Mouse (Mus musculus) limb, embryonic 14.5 days (tissue): ENCODE data around the gene Acy3. TPM values are rescaled to one million over a fixed set of nuclear protein-coding genes. Genes with fewer than 3 reads are reported as not detected.

Source experiments
- ATAC-seq: fragments of 200-750 bp; cut with Nextera tagmentation; 2 replicates; pipeline ENCODE4 v1.8.0; 2017; ENCODE audit warnings: low read depth, moderate number of reproducible peaks, moderate TSS enrichment; ENCODE audit not compliant: low FRiP score
- DNase-seq: peaks from one replicate; pipeline ENCODE4 v3.0.0-alpha.2; 2015; ENCODE audit warnings: low spot score
- H3K27ac ChIP-seq: fragments of 300-500 bp; sonication (generic); replicated peaks from 2 replicates; pipeline ENCODE4 v1.5.1; 2014; ENCODE audit warnings: low read depth, mild to moderate bottlenecking, low read length, moderate library complexity, mixed read lengths
- H3K27me3 ChIP-seq: fragments of 300-500 bp; sonication (generic); 2 replicates; pipeline ENCODE4 v1.6.1; 2014; ENCODE audit warnings: low read length, mixed read lengths; ENCODE audit not compliant: control insufficient read depth, insufficient read depth
- H3K36me3 ChIP-seq: fragments of 300-500 bp; sonication (generic); 2 replicates; pipeline ENCODE4 v1.6.1; 2014; ENCODE audit warnings: mild to moderate bottlenecking, low read length, moderate library complexity, mixed read lengths; ENCODE audit not compliant: control insufficient read depth, insufficient read depth
- H3K4me1 ChIP-seq: fragments of 300-500 bp; sonication (generic); 2 replicates; pipeline ENCODE4 v1.6.1; 2014; ENCODE audit warnings: antibody characterized with exemption, low read length, mixed read lengths; ENCODE audit not compliant: control insufficient read depth, insufficient read depth
- H3K4me2 ChIP-seq: fragments of 300-500 bp; sonication (generic); replicated peaks from 2 replicates; pipeline ENCODE4 v1.6.1; 2014; ENCODE audit warnings: low read depth, mild to moderate bottlenecking, low read length, moderate library complexity; ENCODE audit not compliant: severe bottlenecking
- H3K4me3 ChIP-seq: fragments of 300-500 bp; sonication (generic); replicated peaks from 2 replicates; pipeline ENCODE4 v1.5.1; 2014; ENCODE audit warnings: low read length
- H3K9ac ChIP-seq: fragments of 300-500 bp; sonication (generic); 2 replicates; pipeline ENCODE4 v1.6.1; 2014; ENCODE audit warnings: mild to moderate bottlenecking, low read depth, low read length, moderate library complexity; ENCODE audit not compliant: severe bottlenecking
- H3K9me3 ChIP-seq: fragments of 300-500 bp; sonication (generic); 2 replicates; pipeline ENCODE4 v1.6.1; 2016; ENCODE audit warnings: low read length; ENCODE audit not compliant: control insufficient read depth
- POLR2A ChIP-seq: fragments of 200-500 bp; IDR thresholded peaks from 2 replicates; pipeline ENCODE4 v1.8.0; 2012; ENCODE audit warnings: inconsistent platforms, mild to moderate bottlenecking, moderate library complexity, borderline replicate concordance; ENCODE audit not compliant: insufficient read depth, insufficient read length; ENCODE audit errors: extremely low read depth
- WGBS: fragments of 180-500 bp; shearing (Covaris S2); extraction: QIAGEN DNeasy Blood & Tissue Kit; methylation state at CpG from one replicate; pipeline ENCODE4 v1.1.7; 2014; 5-methylcytosine and 5-hydroxymethylcytosine counted together
- polyA plus RNA-seq, 2 experiments: library from polyadenylated mRNA; depleted of rRNA in 1 of 2; stranded (reverse) in 1 of 2; unstranded in 1 of 2; fragments of >200 nt; fragmentation: Nextera tagmentation in 1 of 2; extraction: Ambion mirVana in 1 of 2; gene quantifications; 2 replicates each; pipeline versions ENCODE4 v1.2.1 to v1.2.3; 2012 to 2014

Acy3 gene
- polyA plus RNA-seq, 2 experiments: 9.2 to 9.4 TPM

- H3K9me3 ChIP-seq: no peaks in the 10 kb centered on the region
- no peak for TF ChIP-seq POLR2A
- H3K27me3 ChIP-seq: no peaks in the 10 kb centered on the region
- no peak overlapping the region for H3K27ac ChIP-seq
- 34% methylated on average over 18 of the region's 18 CpGs for WGBS
- H3K9ac ChIP-seq: no peak overlapping the region
- H3K4me3 ChIP-seq: no peak overlapping the region
- ATAC-seq: peak; percentile 87
- peak; percentile 92 for DNase-seq
- H3K4me1 ChIP-seq: 0 out of 2 replicates have a peak, but pooled peaks cover 2% of the 10 kb centered on the region
- H3K36me3 ChIP-seq: no peaks in the 10 kb centered on the region
- H3K4me2 ChIP-seq: no peak overlapping the region
Observed at GRCm38 (mm10) chr19:4018743-4019583, 32.6 kb downstream of the Acy3 start.

DNA sequence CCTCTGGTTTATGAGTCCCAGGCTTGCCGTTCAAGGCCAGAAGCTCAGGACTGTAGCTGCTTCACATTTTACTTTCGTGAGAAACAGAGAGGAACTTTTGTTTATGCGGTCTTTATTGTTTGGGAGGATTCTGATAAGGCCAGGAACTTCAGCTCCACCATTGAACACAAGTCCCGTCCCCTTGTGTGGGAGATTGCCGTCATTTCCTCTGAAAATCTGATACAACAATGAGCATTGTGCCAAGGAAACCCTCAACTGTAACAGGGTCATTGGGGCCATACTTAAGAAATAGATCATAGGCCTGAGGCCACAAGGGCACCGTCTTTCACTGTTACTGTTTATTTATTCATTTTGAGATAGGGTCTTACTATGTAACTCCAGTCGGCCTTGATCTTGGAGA lies 36.8 kb downstream of the Acy3 start:
- H3K9ac ChIP-seq: no peak overlapping the region
- H3K4me3 ChIP-seq: no peak overlapping the region
- no peaks in the 10 kb centered on the region for H3K36me3 ChIP-seq
- no peaks in the 10 kb centered on the region for H3K9me3 ChIP-seq
- no peak for TF ChIP-seq POLR2A
- H3K27ac ChIP-seq: no peak overlapping the region
- no peak overlapping the region for H3K4me2 ChIP-seq
- ATAC-seq (no peak), DNase-seq (no peak)
- 0 out of 2 replicates have a peak, but pooled peaks cover 2% of the 10 kb centered on the region for H3K4me1 ChIP-seq
- H3K27me3 ChIP-seq: no peaks in the 10 kb centered on the region
- 70% methylated on average over 7 of the region's 7 CpGs for WGBS

DNA sequence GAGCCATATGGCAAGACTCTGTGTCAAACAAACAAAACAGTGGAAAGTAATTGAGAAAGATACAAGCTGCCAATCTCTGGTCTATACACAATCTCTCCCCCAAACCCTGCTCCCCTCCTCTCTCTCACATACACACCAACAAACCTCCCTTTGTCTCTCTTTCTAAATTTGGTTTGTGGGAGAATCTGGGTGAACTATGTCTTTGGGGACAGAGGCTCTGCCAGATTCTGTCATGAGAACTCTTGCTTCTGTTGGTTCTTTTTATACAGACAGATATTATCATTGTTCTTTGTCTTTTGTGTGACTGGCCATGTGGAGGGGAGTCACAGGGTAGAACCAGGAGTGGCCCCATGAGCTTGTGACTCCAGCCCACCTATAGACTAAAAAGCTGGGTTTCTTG lies 41.2 kb downstream of the Acy3 start:
- no peak for DNase-seq
- Histone ChIP-seq H3K9me3 (no peaks in the 10 kb centered on the region), H3K4me2 (no peak overlapping the region), H3K27me3 (no peaks in the 10 kb centered on the region), H3K9ac (no peak overlapping the region), H3K4me3 (no peak overlapping the region), H3K36me3 (no peaks in the 10 kb centered on the region), H3K27ac (no peak overlapping the region), H3K4me1 (no peaks in the 10 kb centered on the region)
- ATAC-seq: no peak
- TF ChIP-seq POLR2A: no peak

DNA sequence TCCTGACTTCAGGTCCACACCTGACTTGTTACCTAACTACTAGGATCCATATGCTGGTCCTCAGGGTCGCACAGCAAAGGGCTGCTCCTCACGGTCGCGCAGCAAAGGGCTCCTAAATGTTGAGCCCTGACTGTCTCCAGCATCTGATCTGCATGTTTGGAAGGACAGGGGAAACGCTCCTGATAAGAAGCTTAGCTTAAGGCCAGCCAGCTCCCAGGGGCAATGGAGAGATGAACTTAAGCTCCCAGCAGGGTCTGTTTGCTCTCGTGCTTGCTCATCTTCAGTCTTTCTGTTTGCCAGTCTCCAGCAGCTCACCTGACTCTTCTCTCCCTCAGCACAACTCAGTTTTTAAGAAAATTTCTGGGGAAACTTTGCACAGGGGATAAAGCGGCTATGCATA lies 46.3 kb downstream of the Acy3 start:
- H3K4me2 ChIP-seq: no peak overlapping the region
- no peak overlapping the region for H3K27ac ChIP-seq
- no peaks in the 10 kb centered on the region for H3K9me3 ChIP-seq
- no peak for TF ChIP-seq POLR2A
- DNase-seq (no peak), ATAC-seq (no peak)
- H3K9ac ChIP-seq: no peak overlapping the region
- H3K4me3 ChIP-seq: no peak overlapping the region
- WGBS: 70% methylated on average over 7 of the region's 7 CpGs
- H3K27me3 ChIP-seq: no peaks in the 10 kb centered on the region
- no peaks in the 10 kb centered on the region for H3K4me1 ChIP-seq
- no peaks in the 10 kb centered on the region for H3K36me3 ChIP-seq

GRCm38 (mm10) chr19:4033298-4033697 lies 46.9 kb downstream of the Acy3 start:
- TF ChIP-seq POLR2A: no peak
- Histone ChIP-seq H3K4me1 (no peaks in the 10 kb centered on the region; the same call in 1 of the 2 replicates), H3K4me3 (no peak overlapping the region), H3K36me3 (no peaks in the 10 kb centered on the region), H3K27me3 (no peaks in the 10 kb centered on the region), H3K9ac (no peak overlapping the region), H3K4me2 (no peak overlapping the region), H3K9me3 (no peaks in the 10 kb centered on the region), H3K27ac (no peak overlapping the region)
- ATAC-seq: no peak
- 79% methylated on average over 3 of the region's 3 CpGs for WGBS
- no peak for DNase-seq
